Comparison of ENCODE assay signal across 18 mouse cellular contexts in genomic region chr10:53444789-53445188, GRCm38 (mm10).
DNase-seq lines count a peak whose midpoint lies in the region; ATAC-seq lines count a peak whose summit lies in the region.
"Had no signal": no experiment of that assay in that cellular context is flagged by ENCODE, and none has a peak within 500 bp of the region (broad histone marks: within the 10 kb centered on the region; RNA-seq: fewer than 3 reads in every experiment).

No protein-coding gene starts in this region.

- no peaks in the 10 kb centered on the region for H3K27me3 ChIP-seq in heart, embryonic 11.5 days (ENCODE audit: control insufficient read depth, insufficient read depth, low read length)
- no peaks in the 10 kb centered on the region for H3K27me3 ChIP-seq in kidney, embryonic 16.5 days (ENCODE audit: insufficient read depth, low read length)
- H3K27me3 ChIP-seq: CH12.LX; hindbrain, embryonic 12.5 days; liver, embryonic 12.5 days; lung, embryonic 15.5 days; midbrain, embryonic 13.5 days had no signal

- peaks cover 6% of the 10 kb centered on the region; the same call in 1 of the 2 replicates for H3K4me1 ChIP-seq in heart, embryonic 11.5 days (ENCODE audit: control insufficient read depth, insufficient read depth, low read length)
- H3K4me1 ChIP-seq in kidney, embryonic 16.5 days (ENCODE audit: insufficient read depth, low read length), result no peaks in the 10 kb centered on the region
- H3K4me1 ChIP-seq: hindbrain, embryonic 12.5 days; liver, embryonic 12.5 days; midbrain, embryonic 13.5 days had no signal

- H3K36me3 ChIP-seq in heart, embryonic 11.5 days (ENCODE audit: control insufficient read depth, insufficient read depth, low read length), result no peaks in the 10 kb centered on the region
- H3K36me3 ChIP-seq in kidney, embryonic 16.5 days (ENCODE audit: insufficient read depth, low read length), result no peaks in the 10 kb centered on the region
- H3K36me3 ChIP-seq: hindbrain, embryonic 12.5 days; liver, embryonic 12.5 days; lung, embryonic 15.5 days; midbrain, embryonic 13.5 days had no signal

- H3K4me3 ChIP-seq in heart, embryonic 11.5 days (ENCODE audit: low read depth, low read length), result no peak overlapping the region
- H3K4me3 ChIP-seq in kidney, embryonic 16.5 days (ENCODE audit: low read length), result no peak overlapping the region
- H3K4me3 ChIP-seq: hindbrain, embryonic 12.5 days; layer of hippocampus, adult 2 months; liver, embryonic 12.5 days; lung, embryonic 15.5 days; midbrain, embryonic 13.5 days had no signal

- DNase-seq in cerebellum, postnatal 25 days, result peak; percentile 19 to 45
- DNase-seq in cerebellum, adult 9-10 months, result no peak
- DNase-seq in heart, adult 9 months (ENCODE audit: low spot score in 2 of 2), result no peak
- DNase-seq in kidney, postnatal 4 days, result no peak
- DNase-seq in heart, postnatal 4 days, result peak; percentile 47
- DNase-seq: adrenal gland, postnatal 10 days; gastrocnemius, postnatal 25 days had no signal

- H3K27ac ChIP-seq in heart, embryonic 11.5 days (ENCODE audit: low read depth, low read length), result no peak overlapping the region
- no peak overlapping the region for H3K27ac ChIP-seq in kidney, embryonic 16.5 days (ENCODE audit: low read length)
- H3K27ac ChIP-seq: hindbrain, embryonic 12.5 days; kidney, postnatal 0 days; layer of hippocampus, adult 2 months; liver, embryonic 12.5 days; lung, embryonic 15.5 days; midbrain, embryonic 13.5 days had no signal

- H3K9me3 ChIP-seq in heart, embryonic 11.5 days (replicated peaks; ENCODE audit: control insufficient read depth, low read length), result no peaks in the 10 kb centered on the region
- peaks cover 3% of the 10 kb centered on the region; the same call in 1 of the 2 replicates for H3K9me3 ChIP-seq in kidney, embryonic 16.5 days (ENCODE audit: low read length)
- H3K9me3 ChIP-seq: hindbrain, embryonic 12.5 days; liver, embryonic 12.5 days; lung, embryonic 15.5 days; midbrain, embryonic 13.5 days had no signal

- no peak overlapping the region for H3K4me2 ChIP-seq in heart, embryonic 11.5 days
- no peak overlapping the region for H3K4me2 ChIP-seq in kidney, embryonic 16.5 days (replicated peaks; ENCODE audit: low read depth, low read length)
- H3K4me2 ChIP-seq: hindbrain, embryonic 12.5 days; liver, embryonic 12.5 days; lung, embryonic 15.5 days; midbrain, embryonic 13.5 days had no signal

- no peak overlapping the region for H3K9ac ChIP-seq in heart, embryonic 11.5 days (ENCODE audit: low read depth, low read length)
- no peak overlapping the region for H3K9ac ChIP-seq in kidney, embryonic 16.5 days (replicated peaks; ENCODE audit: low read length)
- H3K9ac ChIP-seq: hindbrain, embryonic 12.5 days; liver, embryonic 12.5 days; lung, embryonic 15.5 days; midbrain, embryonic 13.5 days had no signal

- 0 out of 2 replicates have a peak, but pooled peaks have one; percentile 39 for ATAC-seq in heart, embryonic 11.5 days (replicated peaks; ENCODE audit: insufficient number of reproducible peaks, low FRiP score, low TSS enrichment)
- peak; percentile 54; the same call in 1 of the 2 replicates for ATAC-seq in kidney, embryonic 16.5 days (ENCODE audit: low FRiP score, low TSS enrichment)
- ATAC-seq in megakaryocyte, adult 5-6 weeks (ENCODE audit: poor library complexity, severe bottlenecking), result no peak
- ATAC-seq: intestine, postnatal 0 days; liver, embryonic 12.5 days; midbrain, embryonic 13.5 days had no signal

- WGBS in heart, embryonic 11.5 days (ENCODE audit: insufficient replicate concordance), result 30% methylated on average over 3 of the region's 3 CpGs
- WGBS in kidney, embryonic 16.5 days, result 65% methylated on average over 3 of the region's 3 CpGs

Comparison
In these comparisons a context has a peak if more than half of its experiments do, and no peak if none do; other contexts are left out.
1. DNase-seq: peak in cerebellum, postnatal 25 days (2 of 2) and heart, postnatal 4 days (single experiment); none in cerebellum, adult 9-10 months (single experiment), heart, adult 9 months (0 of 2) and kidney, postnatal 4 days (0 of 2).